Mouse (Mus musculus): ENCODE measurements around the gene Gadd45g.

DNA sequence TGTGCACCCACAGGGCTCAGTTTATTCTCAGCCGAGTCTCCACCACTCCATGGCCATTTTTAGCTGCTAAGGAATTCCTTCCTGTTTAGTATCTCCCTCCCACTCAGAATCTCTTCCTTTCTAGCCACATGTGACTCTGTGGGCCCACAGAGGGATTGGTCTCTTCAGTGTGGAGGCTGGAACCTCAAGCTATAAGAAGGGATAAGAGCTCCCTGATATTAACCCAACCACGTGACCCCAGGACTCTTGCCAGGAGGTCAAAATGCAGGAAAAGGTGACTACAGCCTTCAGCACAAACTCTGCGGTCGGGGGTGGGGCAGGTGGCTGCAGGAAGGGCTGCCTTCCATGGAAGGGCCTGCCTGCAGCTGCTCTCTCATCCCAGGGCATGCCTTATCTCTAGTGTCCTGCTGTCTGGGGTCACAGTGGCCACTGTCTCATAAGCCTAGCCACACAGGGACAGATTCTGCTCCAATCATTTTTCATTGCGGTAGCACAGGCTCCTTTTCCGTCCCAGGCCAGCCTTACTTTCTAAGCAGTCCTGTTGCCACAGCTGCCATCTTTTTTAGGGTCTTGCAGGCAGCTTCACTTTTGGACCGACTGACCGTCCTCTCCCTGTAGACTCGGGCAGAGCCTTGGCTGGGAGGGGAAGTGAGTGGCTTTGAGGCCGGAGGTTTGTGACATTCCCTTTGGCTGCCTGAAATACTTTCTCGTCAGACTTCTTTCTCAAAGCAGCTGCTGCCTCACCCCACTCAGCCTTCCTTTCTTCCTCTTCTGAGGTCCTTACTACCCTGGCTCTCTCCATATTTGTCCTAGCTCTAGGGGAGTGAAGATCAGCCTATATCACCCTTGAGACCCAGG lies 35.0 kb downstream of the Gadd45g start:
- TF ChIP-seq CTCF (IDR thresholded peaks at IDR 0.05; ENCODE audit: borderline replicate concordance, insufficient read depth, low read length) (no peak), POLR2A (IDR thresholded peaks at IDR 0.05; ENCODE audit: low read depth, low read length) (no peak)
